Mouse (Mus musculus): ENCODE data around the gene Tspan8. TPM values are rescaled to one million over a fixed set of nuclear protein-coding genes. Genes with fewer than 3 reads are reported as not detected.
A peak's percentile ranks its signal among the peaks of the same experiment; 100 is the strongest.

Tspan8 gene
- 18.3 and 72.3 TPM in 2 replicates for polyA plus RNA-seq (2012; rRNA removed)

DNA sequence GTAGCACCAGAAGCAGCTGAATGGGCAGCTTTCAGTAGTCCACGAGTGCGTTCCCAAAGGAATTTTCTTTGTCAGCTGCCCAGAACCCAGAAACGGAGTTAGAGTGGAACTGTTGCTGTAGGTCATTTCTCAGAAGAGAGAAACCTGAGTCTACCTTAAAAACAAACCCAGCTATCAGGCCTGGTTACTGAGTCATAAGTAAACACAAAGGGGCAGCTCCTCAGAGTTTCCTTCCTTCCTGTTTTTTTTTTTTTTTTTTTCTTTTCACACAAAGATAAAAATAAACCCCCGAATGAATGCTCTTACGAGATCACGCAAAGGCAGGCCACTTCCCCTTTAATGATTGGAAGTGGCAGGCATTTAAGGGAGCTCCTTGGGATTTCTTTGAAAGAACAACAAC is at the start of gene Tspan8:
TSS of gene Tspan8 (plus strand) at position 322 of the 400 bp plus-strand sequence.
- 12% methylated on average over 6 of the region's 6 CpGs for WGBS
- no peaks in the 10 kb centered on the region for H3K27me3 ChIP-seq (ENCODE audit: control insufficient read depth, insufficient read depth, low read length)
- no peak for TF ChIP-seq CTCF (IDR thresholded peaks at IDR 0.05; ENCODE audit: extremely low read depth, insufficient read length, insufficient replicate concordance, low read depth, low read length)
- no peak for TF ChIP-seq POLR2A (IDR thresholded peaks at IDR 0.05; ENCODE audit: low read depth, low read length)
- peaks cover 2% of the 10 kb centered on the region; the same call in 1 of the 2 replicates for H3K4me1 ChIP-seq (ENCODE audit: control insufficient read depth, insufficient read depth, insufficient read length, low read length)
- H3K27ac ChIP-seq (ENCODE audit: insufficient read depth, low read depth, low read length) = peak within 1 kb of the TSS; percentile 93
- no peaks in the 10 kb centered on the region for H3K36me3 ChIP-seq (ENCODE audit: control insufficient read depth, insufficient read depth, low read length)
- peak within 1 kb of the TSS; percentile 74 for H3K4me3 ChIP-seq (ENCODE audit: low read depth, low read length)

DNA sequence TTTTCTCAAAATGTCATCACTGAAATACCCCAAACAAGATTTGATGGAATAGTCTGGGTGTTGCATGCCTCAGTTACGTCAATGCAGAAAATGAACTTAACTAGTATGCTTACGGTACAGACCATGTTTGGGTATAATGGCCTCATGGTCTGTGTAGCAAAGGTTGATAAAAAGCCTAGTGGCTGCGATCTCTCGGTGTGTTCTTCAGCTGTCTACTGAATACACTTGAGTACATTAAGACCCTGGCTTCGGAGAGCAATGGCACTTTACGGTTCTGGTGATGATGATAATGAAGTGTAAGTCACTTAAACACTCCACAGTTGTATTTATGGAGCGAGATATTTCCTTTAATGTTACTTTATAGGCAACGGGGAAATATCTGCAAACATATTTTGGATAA is 46.6 kb upstream of the Tspan8 start:
- Histone ChIP-seq H3K27ac (ENCODE audit: insufficient read depth, low read depth, low read length) (no peak overlapping the region), H3K27me3 (ENCODE audit: control insufficient read depth, insufficient read depth, low read length) (no peaks in the 10 kb centered on the region), H3K36me3 (ENCODE audit: control insufficient read depth, insufficient read depth, low read length) (no peaks in the 10 kb centered on the region), H3K4me3 (ENCODE audit: low read depth, low read length) (no peak overlapping the region), H3K4me1 (ENCODE audit: control insufficient read depth, insufficient read depth, insufficient read length, low read length) (no peaks in the 10 kb centered on the region)
- TF ChIP-seq POLR2A (IDR thresholded peaks at IDR 0.05; ENCODE audit: low read depth, low read length) = no peak
- TF ChIP-seq CTCF (IDR thresholded peaks at IDR 0.05; ENCODE audit: extremely low read depth, insufficient read length, insufficient replicate concordance, low read depth, low read length) = no peak
- 94% methylated on average over 8 of the region's 8 CpGs for WGBS

DNA sequence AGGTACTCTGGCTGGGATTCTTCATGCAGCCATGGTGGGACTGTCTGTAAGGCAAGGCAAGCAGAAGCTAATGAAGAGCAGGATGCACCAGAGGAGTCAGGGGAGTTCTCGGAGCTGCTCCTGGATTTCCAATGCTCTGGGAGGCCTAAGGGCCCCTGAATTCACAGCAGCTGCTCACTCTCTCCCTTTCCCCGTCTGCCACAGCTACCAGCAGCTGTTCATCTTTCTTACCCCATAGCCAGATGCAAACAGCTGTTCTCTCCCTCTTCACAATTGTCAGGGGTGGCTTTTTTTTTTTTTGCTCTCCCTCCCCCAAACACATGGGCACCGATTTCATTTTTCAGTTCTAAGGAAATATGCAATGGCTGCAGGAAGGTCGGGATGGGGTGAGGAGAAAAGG is 42.2 kb upstream of the Tspan8 start:
- no peaks in the 10 kb centered on the region for H3K4me1 ChIP-seq (ENCODE audit: control insufficient read depth, insufficient read depth, insufficient read length, low read length)
- no peaks in the 10 kb centered on the region for H3K36me3 ChIP-seq (ENCODE audit: control insufficient read depth, insufficient read depth, low read length)
- H3K27me3 ChIP-seq (ENCODE audit: control insufficient read depth, insufficient read depth, low read length) = no peaks in the 10 kb centered on the region
- no peak overlapping the region for H3K4me3 ChIP-seq (ENCODE audit: low read depth, low read length)
- H3K27ac ChIP-seq (ENCODE audit: insufficient read depth, low read depth, low read length) = no peak overlapping the region
- 68% methylated on average over 4 of the region's 4 CpGs for WGBS
- TF ChIP-seq POLR2A (IDR thresholded peaks at IDR 0.05; ENCODE audit: low read depth, low read length) (no peak), CTCF (IDR thresholded peaks at IDR 0.05; ENCODE audit: extremely low read depth, insufficient read length, insufficient replicate concordance, low read depth, low read length) (no peak)

DNA sequence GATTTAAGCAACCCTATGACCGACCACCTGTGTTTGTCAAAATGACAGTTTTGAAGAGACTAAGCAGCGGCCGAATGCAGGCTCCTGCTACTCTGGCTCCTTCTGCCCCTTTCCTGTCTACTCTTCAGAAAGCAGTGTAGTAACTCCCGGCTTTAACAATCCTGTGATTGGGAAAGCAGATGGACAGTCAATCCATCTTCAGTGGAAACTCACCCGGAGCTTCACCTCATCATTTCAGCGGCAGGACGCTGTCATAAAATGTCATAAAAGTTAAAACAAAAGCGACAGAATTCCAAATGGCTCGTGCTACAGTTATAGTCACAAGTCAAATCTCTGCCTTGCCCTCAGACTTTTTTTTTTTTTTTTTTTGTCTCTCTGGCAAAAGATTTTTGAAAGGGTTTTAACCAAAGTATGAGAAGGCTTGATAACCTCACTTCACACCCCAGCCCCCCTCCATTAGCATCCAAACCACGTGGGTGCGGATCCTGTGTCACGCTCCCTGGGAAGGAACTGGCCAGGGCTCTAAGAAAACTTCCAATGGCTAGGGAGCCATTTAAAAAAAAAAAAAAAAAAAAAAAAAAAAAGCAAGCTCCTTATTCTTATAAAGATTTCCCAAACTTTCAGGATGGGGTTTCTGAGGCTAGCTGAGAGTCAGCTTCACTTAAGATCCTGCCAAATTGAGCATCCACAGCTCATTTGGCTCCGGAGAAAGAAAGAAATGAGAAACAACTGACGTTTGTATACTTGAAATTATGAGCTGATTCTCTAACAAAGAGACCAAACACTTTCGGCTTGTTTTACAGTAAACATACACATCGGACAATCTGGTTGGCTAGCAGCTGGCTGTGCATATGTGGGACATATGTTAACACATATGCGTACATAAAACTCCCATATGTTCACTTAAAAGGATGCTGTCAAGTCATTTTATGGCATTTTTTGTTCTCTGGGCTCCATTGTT is 40.4 kb upstream of the Tspan8 start:
- 54% methylated on average over 17 of the region's 17 CpGs for WGBS
- no peaks in the 10 kb centered on the region for H3K27me3 ChIP-seq (ENCODE audit: control insufficient read depth, insufficient read depth, low read length)
- no peak overlapping the region for H3K27ac ChIP-seq (ENCODE audit: insufficient read depth, low read depth, low read length)
- no peaks in the 10 kb centered on the region for H3K36me3 ChIP-seq (ENCODE audit: control insufficient read depth, insufficient read depth, low read length)
- TF ChIP-seq POLR2A (IDR thresholded peaks at IDR 0.05; ENCODE audit: low read depth, low read length) (no peak), CTCF (IDR thresholded peaks at IDR 0.05; ENCODE audit: extremely low read depth, insufficient read length, insufficient replicate concordance, low read depth, low read length) (no peak)
- peaks cover 5% of the 10 kb centered on the region for H3K4me1 ChIP-seq (ENCODE audit: control insufficient read depth, insufficient read depth, insufficient read length, low read length)
- no peak overlapping the region for H3K4me3 ChIP-seq (ENCODE audit: low read depth, low read length)

DNA sequence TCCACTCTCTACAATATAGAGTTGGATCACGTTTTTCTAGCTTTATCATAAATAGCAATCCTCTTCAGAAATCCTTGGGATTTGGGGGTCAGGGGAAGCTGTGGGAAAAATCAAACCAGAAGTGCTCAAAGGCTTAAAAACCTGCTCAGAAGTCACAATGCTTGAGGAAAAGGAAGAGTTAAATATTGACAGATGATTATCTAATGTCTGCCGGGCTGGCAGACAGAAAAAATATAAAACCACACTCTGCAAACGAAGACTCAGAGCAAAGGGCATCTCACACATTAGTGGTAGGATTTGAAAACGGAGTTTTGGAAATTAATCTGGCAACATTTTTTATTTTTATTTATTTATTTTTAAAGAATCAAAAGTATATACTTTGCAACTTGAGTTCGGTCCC is 39.3 kb upstream of the Tspan8 start:
- Histone ChIP-seq H3K4me1 (ENCODE audit: control insufficient read depth, insufficient read depth, insufficient read length, low read length) (peaks cover 5% of the 10 kb centered on the region), H3K27me3 (ENCODE audit: control insufficient read depth, insufficient read depth, low read length) (no peaks in the 10 kb centered on the region), H3K27ac (ENCODE audit: insufficient read depth, low read depth, low read length) (no peak overlapping the region), H3K36me3 (ENCODE audit: control insufficient read depth, insufficient read depth, low read length) (no peaks in the 10 kb centered on the region), H3K4me3 (ENCODE audit: low read depth, low read length) (no peak overlapping the region)
- no peak for TF ChIP-seq CTCF (IDR thresholded peaks at IDR 0.05; ENCODE audit: extremely low read depth, insufficient read length, insufficient replicate concordance, low read depth, low read length)
- 39% methylated on average over 5 of the region's 5 CpGs for WGBS

DNA sequence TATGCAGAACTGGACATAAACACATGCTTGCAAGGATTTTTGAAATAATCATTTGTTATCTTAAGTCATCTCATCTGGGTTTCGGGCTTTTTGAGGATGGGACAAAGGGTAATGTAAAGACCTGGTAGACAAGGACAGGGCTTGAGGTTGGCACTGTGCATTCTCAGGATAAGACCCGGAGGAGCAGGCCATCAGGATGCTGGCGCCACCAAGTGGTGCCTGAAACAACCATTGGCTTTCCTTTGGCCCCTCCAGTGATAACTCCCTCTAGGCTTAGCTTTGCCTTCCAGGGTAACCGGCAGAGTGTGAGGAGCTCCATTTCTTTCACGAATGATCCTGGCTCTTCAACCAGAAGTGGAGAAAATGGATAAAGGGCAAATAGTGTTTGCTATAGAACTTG is 38.0 kb upstream of the Tspan8 start:
- Histone ChIP-seq H3K27ac (ENCODE audit: insufficient read depth, low read depth, low read length) (no peak overlapping the region), H3K4me1 (ENCODE audit: control insufficient read depth, insufficient read depth, insufficient read length, low read length) (peaks cover 5% of the 10 kb centered on the region), H3K27me3 (ENCODE audit: control insufficient read depth, insufficient read depth, low read length) (no peaks in the 10 kb centered on the region), H3K4me3 (ENCODE audit: low read depth, low read length) (no peak overlapping the region), H3K36me3 (ENCODE audit: control insufficient read depth, insufficient read depth, low read length) (no peaks in the 10 kb centered on the region)
- TF ChIP-seq CTCF (IDR thresholded peaks at IDR 0.05; ENCODE audit: extremely low read depth, insufficient read length, insufficient replicate concordance, low read depth, low read length) = peak; percentile 52; the same call in 1 of the 2 replicates
- TF ChIP-seq POLR2A (IDR thresholded peaks at IDR 0.05; ENCODE audit: low read depth, low read length) = no peak
- WGBS = 60% methylated on average over 5 of the region's 5 CpGs

DNA sequence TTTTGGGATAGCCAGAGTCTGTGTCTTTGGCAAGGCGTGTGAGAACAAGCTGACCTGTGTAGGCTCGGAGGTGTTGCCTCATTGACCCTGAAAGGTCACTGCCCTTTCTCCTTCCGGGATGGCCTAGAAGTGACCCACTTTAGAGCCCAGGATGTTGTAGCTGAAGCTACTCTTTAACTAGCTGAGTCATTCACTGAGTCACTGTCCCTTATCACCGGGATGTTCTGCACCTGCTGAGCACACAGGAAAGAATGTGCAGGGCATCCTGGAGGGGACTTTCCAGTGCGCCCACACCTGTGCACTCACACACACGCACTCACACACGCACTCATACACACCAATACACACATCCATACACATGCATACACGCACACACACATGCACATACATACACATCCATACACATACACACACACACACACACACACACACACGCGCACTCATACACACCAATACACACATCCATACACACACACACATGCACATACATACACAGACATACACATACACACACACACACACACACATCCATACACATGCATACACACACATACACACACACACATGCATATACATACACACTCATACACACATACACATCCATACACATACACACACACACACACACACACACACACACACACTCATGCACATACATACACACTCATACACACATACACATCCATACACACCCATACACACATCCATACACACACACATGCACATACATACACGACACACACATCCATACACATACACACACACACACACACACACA is 36.2 kb upstream of the Tspan8 start:
- Histone ChIP-seq H3K36me3 (ENCODE audit: control insufficient read depth, insufficient read depth, low read length) (no peaks in the 10 kb centered on the region), H3K4me1 (ENCODE audit: control insufficient read depth, insufficient read depth, insufficient read length, low read length) (peaks cover 5% of the 10 kb centered on the region), H3K27ac (ENCODE audit: insufficient read depth, low read depth, low read length) (no peak overlapping the region), H3K27me3 (ENCODE audit: control insufficient read depth, insufficient read depth, low read length) (no peaks in the 10 kb centered on the region), H3K4me3 (ENCODE audit: low read depth, low read length) (no peak overlapping the region)
- WGBS = 59% methylated on average over 11 of the region's 11 CpGs
- TF ChIP-seq CTCF (IDR thresholded peaks at IDR 0.05; ENCODE audit: extremely low read depth, insufficient read length, insufficient replicate concordance, low read depth, low read length) = no peak
- no peak for TF ChIP-seq POLR2A (IDR thresholded peaks at IDR 0.05; ENCODE audit: low read depth, low read length)

Data from small intestine, adult 2 months (tissue).